Mouse (Mus musculus) MEL (cell line): ENCODE results near the gene Tssk6. TPM values are rescaled to one million over a fixed set of nuclear protein-coding genes. Genes with fewer than 3 reads are reported as not detected.

Experiments
- DNase-seq: peaks from one replicate; pipeline ENCODE4 v3.0.0; 2011; ENCODE audit warnings: low read depth, low spot score
- H3K27ac ChIP-seq: 2 replicates; pipeline ENCODE4 v1.5.1; 2012; ENCODE audit warnings: low read depth, mild to moderate bottlenecking, control low read depth, low read length, moderate library complexity; ENCODE audit not compliant: control insufficient read depth
- H3K27me3 ChIP-seq, 2 experiments: fragments of 150-350 bp in 1 of 2; sonication (generic) in 1 of 2; 2 replicates each; pipeline ENCODE4 v1.6.1; 2012; ENCODE audit warnings: low read length in 2 of 2, mild to moderate bottlenecking in 2 of 2, improper control_type of control experiment in 1 of 2, moderate library complexity in 1 of 2; ENCODE audit not compliant: insufficient read depth in 2 of 2, control insufficient read depth in 1 of 2
- H3K36me3 ChIP-seq, 2 experiments: 2 replicates each; pipeline ENCODE4 v1.6.1; 2012 to 2014; ENCODE audit warnings: low read length in 2 of 2, improper control_type of control experiment in 1 of 2, inconsistent platforms in 1 of 2, mild to moderate bottlenecking in 1 of 2; ENCODE audit not compliant: insufficient read depth in 2 of 2, control insufficient read depth in 1 of 2
- H3K4me1 ChIP-seq, 2 experiments: fragments of 150-350 bp in 1 of 2; sonication (generic) in 1 of 2; 2 replicates each; pipeline ENCODE4 v1.6.1; 2012; ENCODE audit warnings: low read length in 2 of 2, improper control_type of control experiment in 1 of 2, mild to moderate bottlenecking in 1 of 2; ENCODE audit not compliant: insufficient read depth in 2 of 2, control insufficient read depth in 1 of 2
- H3K4me3 ChIP-seq, 2 experiments: fragments of 150-350 bp in 1 of 2; sonication (generic) in 1 of 2; 2 replicates each; pipeline ENCODE4 v1.5.1; 2012; ENCODE audit warnings: low read depth in 2 of 2, low read length in 2 of 2, mild to moderate bottlenecking in 2 of 2, moderate library complexity in 2 of 2, control low read depth in 1 of 2, improper control_type of control experiment in 1 of 2; ENCODE audit not compliant: control insufficient read depth in 1 of 2, insufficient read depth in 1 of 2
- H3K79me2 ChIP-seq: 2 replicates; pipeline ENCODE4 v1.6.1; 2012; ENCODE audit warnings: mild to moderate bottlenecking, low read length, moderate library complexity; ENCODE audit not compliant: control insufficient read depth, poor library complexity, insufficient read depth
- H3K9ac ChIP-seq: 2 replicates; pipeline ENCODE4 v1.6.1; 2012; ENCODE audit warnings: low read depth, mild to moderate bottlenecking, control low read depth, low read length, moderate library complexity; ENCODE audit not compliant: control insufficient read depth, poor library complexity, severe bottlenecking
- H3K9me3 ChIP-seq: fragments of 150-350 bp; sonication (generic); replicated peaks from 2 replicates; pipeline ENCODE4 v1.6.1; 2012; ENCODE audit warnings: mild to moderate bottlenecking, low read length, improper control_type of control experiment, moderate library complexity; ENCODE audit not compliant: insufficient read depth
- BHLHE40 ChIP-seq: IDR thresholded peaks from 2 replicates; pipeline ENCODE4 v1.6.1; 2012; ENCODE audit warnings: low read depth, mild to moderate bottlenecking, inconsistent platforms, low read length, improper control_type of control experiment, borderline replicate concordance
- CHD2 ChIP-seq: IDR thresholded peaks from 2 replicates; pipeline ENCODE4 v1.6.1; 2011; ENCODE audit warnings: low read length, improper control_type of control experiment
- CTCF ChIP-seq, 3 experiments: IDR thresholded peaks in 2 of 3; conservative IDR thresholded peaks in 1 of 3; 2 replicates each; pipeline ENCODE4 v1.5.1; 2011 to 2012; ENCODE audit warnings: low read length in 3 of 3, low read depth in 2 of 3, mild to moderate bottlenecking in 2 of 3, improper control_type of control experiment in 1 of 3, inconsistent platforms in 1 of 3, mixed read lengths in 1 of 3, moderate library complexity in 1 of 3; ENCODE audit not compliant: control insufficient read depth in 1 of 3, insufficient read depth in 1 of 3, poor library complexity in 1 of 3, severe bottlenecking in 1 of 3
- KAT2A ChIP-seq: conservative IDR thresholded peaks from 2 replicates; pipeline ENCODE4 v1.6.1; 2012; ENCODE audit warnings: low read depth, low read length, improper control_type of control experiment, inconsistent platforms
- MYB ChIP-seq: IDR thresholded peaks from 2 replicates; pipeline ENCODE4 v1.6.1; 2011; ENCODE audit warnings: mild to moderate bottlenecking, low read depth, low read length, improper control_type of control experiment
- MYC ChIP-seq: IDR thresholded peaks from 2 replicates; pipeline ENCODE4 v1.6.1; 2011; ENCODE audit warnings: low read depth, mild to moderate bottlenecking, low read length, improper control_type of control experiment, moderate library complexity
- NELFE ChIP-seq: IDR thresholded peaks from 2 replicates; pipeline ENCODE4 v1.6.1; 2011; ENCODE audit warnings: low read depth, low read length, improper control_type of control experiment
- NRF1 ChIP-seq: IDR thresholded peaks from 2 replicates; pipeline ENCODE4 v1.6.1; 2014; ENCODE audit warnings: low read depth, mild to moderate bottlenecking, inconsistent platforms, low read length, improper control_type of control experiment, moderate library complexity; ENCODE audit not compliant: poor library complexity, insufficient read depth, severe bottlenecking
- POLR2A ChIP-seq, 2 experiments: IDR thresholded peaks; 2 replicates each; pipeline ENCODE4 v1.6.1; 2011 to 2012; ENCODE audit warnings: low read length in 2 of 2, mild to moderate bottlenecking in 2 of 2, control low read depth in 1 of 2, improper control_type of control experiment in 1 of 2, low read depth in 1 of 2, moderate library complexity in 1 of 2; ENCODE audit not compliant: control insufficient read depth in 1 of 2, insufficient read depth in 1 of 2, poor library complexity in 1 of 2
- RAD21 ChIP-seq: IDR thresholded peaks from 2 replicates; pipeline ENCODE4 v1.6.1; 2011; ENCODE audit warnings: mild to moderate bottlenecking, low read depth, low read length, improper control_type of control experiment
- TAL1 ChIP-seq: IDR thresholded peaks from 2 replicates; pipeline ENCODE4 v1.6.1; 2012; ENCODE audit warnings: mild to moderate bottlenecking, inconsistent platforms, low read length, moderate library complexity, mixed read lengths
- TBP ChIP-seq: IDR thresholded peaks from 2 replicates; pipeline ENCODE4 v1.8.0; 2011; ENCODE audit warnings: low read depth, low read length, improper control_type of control experiment
- USF2 ChIP-seq, 2 experiments: IDR thresholded peaks; 2 replicates each; pipeline ENCODE4 v1.6.1; 2011 to 2012; ENCODE audit warnings: improper control_type of control experiment in 2 of 2, low read length in 2 of 2, borderline replicate concordance in 1 of 2, inconsistent platforms in 1 of 2, low read depth in 1 of 2, mild to moderate bottlenecking in 1 of 2; ENCODE audit not compliant: insufficient read depth in 1 of 2
- ZMIZ1 ChIP-seq: IDR thresholded peaks from 2 replicates; pipeline ENCODE4 v1.6.1; 2012; ENCODE audit warnings: low read depth, mild to moderate bottlenecking, inconsistent platforms, low read length, improper control_type of control experiment, moderate library complexity
- polyA plus RNA-seq, 2 experiments: library from polyadenylated mRNA; stranded (reverse) in 1 of 2; unstranded in 1 of 2; fragments of >175 nt in 1 of 2; fragments of >200 nt in 1 of 2; gene quantifications; 2 replicates each; pipeline versions ENCODE4 v1.2.1 to v1.2.4; 2012; ENCODE audit warnings: low replicate concordance in 2 of 2, low read depth in 1 of 2; ENCODE audit not compliant: insufficient read length in 2 of 2, insufficient read depth in 1 of 2, missing spikeins in 1 of 2
- total RNA-seq: library from RNA; depleted of rRNA; stranded (reverse); fragments of 300-350 nt; gene quantifications from 2 replicates; pipeline ENCODE4 v1.2.3, GENCODE M21; 2012

Tssk6 gene
- total and polyA plus RNA-seq, 3 experiments: 3.4 to 3.8 TPM; not detected in 1

GRCm38 (mm10) chr8:69912478-69913074 lies 10.6 kb downstream of the Tssk6 start:
- TF ChIP-seq TAL1 (no peak), ZMIZ1 (no peak), CHD2 (no peak), MYC (no peak), USF2 (IDR thresholded peaks at IDR 0.05; ENCODE audit: borderline replicate concordance in 1 of 2, insufficient read depth in 1 of 2, low read depth in 1 of 2, low read length in 2 of 2) (no peak), BHLHE40 (no peak), NELFE (no peak)
- Histone ChIP-seq H3K9me3 (no peaks in the 10 kb centered on the region), H3K4me1 (no peaks in the 10 kb centered on the region), H3K36me3 (peaks cover 0 to 9% of the 10 kb centered on the region in 2 experiments; a peak in 2 of 4 replicates), H3K27ac (no peak overlapping the region), H3K79me2 (no peaks in the 10 kb centered on the region), H3K4me3 (no peak overlapping the region), H3K9ac (no peak overlapping the region), H3K27me3 (no peaks in the 10 kb centered on the region)
- DNase-seq: no peak

GRCm38 (mm10) chr8:69914526-69914925 lies 12.5 kb downstream of the Tssk6 start:
- no peak overlapping the region for H3K4me3 ChIP-seq
- H3K9me3 ChIP-seq: no peaks in the 10 kb centered on the region
- peaks cover 3 to 6% of the 10 kb centered on the region in 2 experiments for H3K4me1 ChIP-seq
- H3K36me3 ChIP-seq: peaks cover 4 to 9% of the 10 kb centered on the region in 2 experiments
- no peaks in the 10 kb centered on the region for H3K27me3 ChIP-seq
- peaks cover 6% of the 10 kb centered on the region; the same call in 1 of the 2 replicates for H3K79me2 ChIP-seq
- no peak for TF ChIP-seq KAT2A
- no peak for TF ChIP-seq TBP
- TF ChIP-seq, all 39 proteins: peak for 0
- Histone ChIP-seq H3K9ac (no peak overlapping the region), H3K27ac (no peak overlapping the region)
- no peak for DNase-seq

- Histone ChIP-seq H3K4me1 (peaks cover 6 to 17% of the 10 kb centered on the region in 2 experiments), H3K79me2 (peaks cover 9% of the 10 kb centered on the region), H3K9me3 (no peaks in the 10 kb centered on the region), H3K9ac (no peak overlapping the region), H3K27ac (no peak overlapping the region), H3K4me3 (no peak overlapping the region), H3K36me3 (peaks cover 9 to 14% of the 10 kb centered on the region in 2 experiments), H3K27me3 (no peaks in the 10 kb centered on the region)
- TF ChIP-seq MYB: no peak
- no peak for TF ChIP-seq RAD21
- TF ChIP-seq KAT2A: no peak
- no peak for TF ChIP-seq CTCF (IDR thresholded peaks at IDR 0.05 in 2 of 3, conservative IDR thresholded peaks at IDR 0.05 in 1 of 3; ENCODE audit: control insufficient read depth in 1 of 3, insufficient read depth in 1 of 3, low read depth in 2 of 3, low read length in 3 of 3, poor library complexity in 1 of 3, severe bottlenecking in 1 of 3)
- TF ChIP-seq POLR2A (IDR thresholded peaks at IDR 0.05; ENCODE audit: control insufficient read depth in 1 of 2, insufficient read depth in 1 of 2, low read depth in 1 of 2, low read length in 2 of 2, poor library complexity in 1 of 2): no peak
- TF ChIP-seq NRF1: no peak
- DNase-seq: no peak
These were observed 13.8 kb downstream of the Tssk6 start for GRCm38 (mm10) chr8:69915748-69916147.
